Mouse (Mus musculus): ENCODE data around the gene Il10. TPM values are rescaled to one million over a fixed set of nuclear protein-coding genes. Genes with fewer than 3 reads are reported as not detected.

The Il10 gene
- total RNA-seq (2021) (not detected), polyA plus RNA-seq (2012; rRNA removed) (not detected in 2 replicates)
- long read RNA-seq, result 0 reads

DNA sequence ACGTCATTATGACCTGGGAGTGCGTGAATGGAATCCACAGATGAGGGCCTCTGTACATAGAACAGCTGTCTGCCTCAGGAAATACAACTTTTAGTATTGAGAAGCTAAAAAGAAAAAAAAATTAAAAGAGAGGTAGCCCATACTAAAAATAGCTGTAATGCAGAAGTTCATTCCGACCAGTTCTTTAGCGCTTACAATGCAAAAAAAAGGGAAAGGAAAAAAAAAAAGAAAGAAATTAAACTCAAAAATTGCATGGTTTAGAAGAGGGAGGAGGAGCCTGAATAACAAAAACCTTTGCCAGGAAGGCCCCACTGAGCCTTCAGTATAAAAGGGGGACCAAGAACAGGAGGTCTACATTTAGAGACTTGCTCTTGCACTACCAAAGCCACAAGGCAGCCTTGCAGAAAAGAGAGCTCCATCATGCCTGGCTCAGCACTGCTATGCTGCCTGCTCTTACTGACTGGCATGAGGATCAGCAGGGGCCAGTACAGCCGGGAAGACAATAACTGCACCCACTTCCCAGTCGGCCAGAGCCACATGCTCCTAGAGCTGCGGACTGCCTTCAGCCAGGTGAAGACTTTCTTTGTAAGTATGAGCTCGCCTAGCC lies at the start of gene Il10:
Gene Il10 (plus strand): TSS at position 354 of the 607 bp plus-strand sequence.
- no peak for DNase-seq

DNA sequence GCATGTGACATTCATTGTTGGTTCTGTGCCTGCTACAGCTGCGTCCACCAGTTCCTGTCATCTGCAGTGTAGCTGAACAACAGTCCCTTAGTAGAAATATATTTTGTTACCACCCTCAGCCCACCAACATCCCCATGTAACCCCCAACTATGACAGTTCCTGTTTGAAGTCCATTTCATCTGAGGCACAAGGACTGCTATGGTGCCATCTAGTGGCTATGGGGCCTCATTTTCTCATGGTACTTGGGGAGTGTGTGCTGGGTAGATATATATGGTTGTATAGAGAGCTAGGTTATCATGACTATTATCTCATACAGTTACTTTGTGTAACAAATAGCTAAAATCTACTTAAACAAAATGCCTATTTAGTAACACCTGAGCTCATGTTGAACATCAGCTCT lies 40.2 kb upstream of the Il10 start:
- peak; percentile 44 for DNase-seq

DNA sequence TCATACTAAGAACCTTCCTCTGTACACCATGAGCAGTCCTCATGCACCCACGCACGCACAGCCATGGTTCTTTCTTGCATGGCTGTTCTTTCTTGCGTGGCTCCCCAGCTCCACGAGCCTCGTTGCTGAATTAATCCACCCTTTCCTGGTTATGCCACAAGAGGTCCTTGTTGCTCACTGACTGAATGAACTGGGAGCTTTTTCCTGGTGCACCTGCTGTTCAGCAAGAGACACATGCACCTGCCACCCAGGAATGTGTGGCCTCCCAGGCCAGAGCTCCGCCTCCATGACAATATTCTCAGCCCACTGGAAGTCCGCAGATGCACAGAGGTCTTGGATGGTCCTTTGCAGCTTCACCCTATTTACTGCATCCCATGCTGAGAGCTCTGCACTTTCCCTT lies 35.2 kb upstream of the Il10 start:
- peak; percentile 13 for DNase-seq

GRCm38 (mm10) chr1:130987001-130987400 lies 32.6 kb upstream of the Il10 start:
- DNase-seq, result no peak

DNA sequence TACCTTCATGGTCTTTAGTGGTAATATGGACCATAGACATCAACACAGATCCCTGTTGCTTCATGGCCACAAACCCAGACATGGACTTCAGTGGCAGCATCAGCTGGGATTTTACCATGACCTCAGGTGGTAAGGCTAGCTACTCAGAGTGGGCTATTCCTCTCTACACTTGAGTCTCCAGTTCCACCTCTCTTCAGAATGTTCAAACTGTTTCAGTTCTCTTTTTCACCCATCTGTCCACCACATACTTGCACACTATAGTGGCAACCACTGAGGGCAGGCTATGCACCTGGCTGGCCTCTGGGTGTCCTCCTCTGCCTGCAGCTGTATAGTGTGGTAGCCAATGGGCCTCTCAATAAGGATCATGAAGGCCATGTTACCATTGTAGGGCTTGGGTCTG lies 32.2 kb upstream of the Il10 start:
- peak; percentile 11 for DNase-seq

GRCm38 (mm10) chr1:130989331-130989730 lies 30.3 kb upstream of the Il10 start:
- DNase-seq, result no peak

DNA sequence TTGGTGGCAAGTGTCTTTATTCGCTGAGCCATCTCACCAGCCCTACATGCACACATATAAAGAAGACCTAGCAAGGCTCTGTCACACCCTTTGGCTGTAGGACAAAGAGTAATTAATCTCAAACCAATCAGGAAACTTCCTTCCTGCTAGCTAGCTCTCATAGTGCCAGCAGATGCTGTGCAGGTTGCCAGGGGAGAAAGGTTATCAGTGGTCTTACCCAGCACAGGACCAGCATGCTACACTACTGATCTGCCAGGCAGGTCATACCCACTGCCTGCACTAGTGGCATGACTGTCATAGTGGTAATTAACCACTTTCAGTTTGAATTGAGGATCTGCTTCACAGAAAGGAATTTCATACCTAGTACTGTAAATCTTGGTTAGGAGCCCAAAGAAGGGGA lies 29.2 kb upstream of the Il10 start:
- DNase-seq, result no peak

DNA sequence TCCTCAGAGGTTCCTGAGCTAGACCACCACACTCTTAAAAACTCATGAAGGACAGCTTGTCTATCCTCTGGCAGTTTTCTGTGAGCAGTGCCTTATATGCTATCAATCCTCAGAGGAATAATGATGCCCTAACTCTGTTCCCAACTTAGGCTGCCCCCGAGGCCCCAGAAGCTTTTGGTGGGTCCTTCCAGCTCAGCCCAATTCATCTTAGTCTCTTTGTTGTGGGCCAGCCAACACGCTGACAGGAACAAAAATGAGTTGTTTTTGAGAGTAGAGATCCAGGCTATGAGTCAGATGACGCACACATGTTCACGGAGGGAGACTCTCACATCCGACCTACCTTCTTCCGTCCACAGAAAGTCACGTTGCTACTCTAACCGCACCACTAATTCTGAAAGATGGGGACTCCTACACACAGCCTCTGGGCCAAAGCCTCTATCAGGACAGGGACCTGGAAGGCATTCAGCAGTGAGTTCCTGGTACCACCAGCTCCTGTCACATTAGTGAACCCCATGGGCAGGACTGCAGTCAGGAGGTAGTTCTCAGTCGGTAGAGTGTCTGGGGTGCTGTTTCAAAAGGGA lies 26.0 kb upstream of the Il10 start:
- DNase-seq, result no peak

DNA sequence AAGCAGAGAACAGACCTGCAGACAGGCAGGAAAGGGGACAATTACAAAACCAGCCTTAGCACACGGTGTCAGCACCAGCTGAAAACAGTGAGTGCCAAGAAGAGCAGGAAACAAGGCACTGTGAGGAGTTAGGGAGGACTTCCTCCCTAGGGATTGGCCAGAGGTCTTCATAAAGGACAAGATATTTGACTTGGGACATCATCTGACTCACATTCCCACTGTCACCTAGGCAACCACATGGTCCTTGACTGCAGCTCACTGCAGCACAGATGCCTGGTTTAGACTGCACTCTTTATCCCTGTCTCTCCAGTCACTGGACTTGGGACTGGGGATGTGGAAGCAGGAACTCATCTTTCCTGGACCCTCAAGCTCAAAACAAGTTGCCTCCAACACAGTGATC lies 24.1 kb upstream of the Il10 start:
- peak; percentile 40 for DNase-seq

DNA sequence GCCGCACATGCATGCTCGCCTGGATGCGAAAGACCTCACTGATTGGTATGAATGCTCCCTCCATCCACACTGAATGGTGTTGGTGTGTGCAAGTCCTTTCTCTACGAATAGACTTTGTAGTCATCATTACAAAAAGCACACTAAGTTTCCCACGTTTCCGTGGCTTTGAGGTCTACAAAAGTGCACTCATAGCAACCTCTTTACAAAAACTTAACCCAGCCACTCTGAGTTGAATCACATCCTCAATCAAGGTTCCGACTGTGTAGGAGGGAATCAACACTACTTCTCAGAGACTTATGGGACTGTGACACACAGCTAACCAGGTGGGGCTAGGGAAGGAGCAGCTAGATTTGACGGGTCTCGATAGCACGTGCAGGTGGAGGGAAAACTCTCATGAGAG lies 23.3 kb upstream of the Il10 start:
- no peak for DNase-seq

- DNase-seq, result no peak
Measured at GRCm38 (mm10) chr1:130997441-130997840, 22.2 kb upstream of the Il10 start.

GRCm38 (mm10) chr1:130998321-130998720 lies 21.3 kb upstream of the Il10 start:
- DNase-seq, result no peak

GRCm38 (mm10) chr1:130999708-131000107 lies 19.9 kb upstream of the Il10 start:
- DNase-seq, result no peak

GRCm38 (mm10) chr1:131000296-131000695 lies 19.3 kb upstream of the Il10 start:
- DNase-seq, result no peak

DNA sequence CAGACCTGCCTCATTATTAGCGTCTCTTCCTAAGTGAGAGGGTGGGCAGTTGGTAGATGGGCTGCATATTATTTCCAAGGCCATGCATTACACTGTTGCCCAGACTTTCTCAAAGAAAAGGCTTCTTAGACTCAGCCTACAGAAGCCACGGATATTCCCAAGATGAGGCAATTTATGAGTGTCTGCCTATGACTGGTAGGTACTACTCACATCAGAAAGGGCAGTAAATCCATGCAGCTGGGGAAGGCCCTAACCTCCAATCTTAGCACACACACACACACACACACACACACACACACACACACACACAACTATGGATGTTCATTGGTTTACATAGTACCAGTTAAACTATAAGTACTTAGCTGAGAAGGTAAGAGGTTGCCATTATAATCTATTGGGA lies 17.1 kb upstream of the Il10 start:
- no peak for DNase-seq

GRCm38 (mm10) chr1:131003037-131003922 lies 16.4 kb upstream of the Il10 start:
- DNase-seq, result no peak

- no peak for DNase-seq
Measured at GRCm38 (mm10) chr1:131006069-131006468, 13.6 kb upstream of the Il10 start.

- DNase-seq, result no peak
Measured at GRCm38 (mm10) chr1:131010201-131011153, 9.2 kb upstream of the Il10 start.

DNA sequence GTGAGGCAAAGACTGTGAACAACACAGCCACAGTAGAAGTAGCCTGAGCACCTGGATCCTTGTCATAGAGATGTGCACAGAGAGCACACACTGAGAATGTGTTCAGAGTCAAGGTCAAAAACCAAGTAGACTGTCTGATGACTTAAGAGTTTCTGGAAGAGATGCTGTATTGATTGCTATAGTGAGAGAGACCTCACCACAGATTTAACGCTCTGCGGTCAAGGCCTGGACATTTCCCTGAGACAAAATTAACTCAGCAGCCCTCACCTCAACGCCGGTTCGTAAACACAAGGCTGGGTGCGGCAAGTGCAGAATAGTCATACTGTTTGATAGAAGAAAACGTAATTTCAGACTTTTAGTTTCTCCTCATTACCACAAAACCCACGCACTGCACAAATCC lies 7.2 kb upstream of the Il10 start:
- DNase-seq, result no peak

GRCm38 (mm10) chr1:131013926-131014325 lies 5.7 kb upstream of the Il10 start:
- DNase-seq, result no peak

DNA sequence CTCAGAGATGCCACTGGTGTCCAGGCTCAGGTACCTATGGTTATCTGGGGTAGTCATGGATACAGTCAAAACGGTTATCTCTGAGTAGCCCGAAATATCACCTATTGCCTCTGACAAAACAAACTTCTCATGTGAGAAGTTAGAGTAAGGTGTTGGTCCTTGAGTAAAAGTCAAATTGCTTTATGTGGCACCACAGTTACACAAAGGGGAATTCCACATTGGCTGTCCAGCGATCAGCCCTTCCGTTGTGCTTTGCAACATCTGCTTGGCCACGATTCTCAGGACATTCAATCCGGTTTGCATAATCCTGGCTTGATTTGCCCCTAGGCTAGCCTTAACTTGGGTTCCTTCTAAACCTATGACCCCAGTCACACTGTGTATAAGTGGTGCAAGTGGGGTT lies 4.4 kb upstream of the Il10 start:
- no peak for DNase-seq

GRCm38 (mm10) chr1:131015879-131016278 lies 3.8 kb upstream of the Il10 start:
- DNase-seq, result no peak

Measured in adrenal gland, adult 2 months (tissue).